Mouse (Mus musculus) embryo, embryonic 9.5 days (tissue): ENCODE data around the gene Btbd18.

Experiments used
- DNase-seq: peaks from one replicate; pipeline ENCODE4 v3.0.0-alpha.2; 2017; ENCODE audit errors: extremely low spot score

Btbd18 gene

DNA sequence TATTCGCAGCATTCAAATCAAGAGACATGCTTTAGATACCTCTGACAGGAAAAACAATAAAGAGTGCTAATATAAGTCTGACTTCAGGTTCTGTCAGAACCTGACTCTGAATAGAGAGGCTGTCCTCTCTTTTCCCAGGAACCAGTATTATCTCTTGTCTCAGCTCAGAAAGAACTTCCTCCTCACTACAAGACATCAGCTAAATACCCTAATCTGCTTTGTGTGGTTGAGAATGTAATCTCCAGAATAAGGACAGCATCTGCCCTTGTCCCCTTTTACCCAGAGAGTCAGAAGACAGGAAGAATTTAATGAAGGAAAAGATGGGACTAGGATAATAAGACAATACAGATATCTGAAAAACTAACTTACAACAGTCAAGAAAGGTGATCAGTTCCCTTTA, 44.6 kb downstream of the Btbd18 start:
- no peak for DNase-seq

DNA sequence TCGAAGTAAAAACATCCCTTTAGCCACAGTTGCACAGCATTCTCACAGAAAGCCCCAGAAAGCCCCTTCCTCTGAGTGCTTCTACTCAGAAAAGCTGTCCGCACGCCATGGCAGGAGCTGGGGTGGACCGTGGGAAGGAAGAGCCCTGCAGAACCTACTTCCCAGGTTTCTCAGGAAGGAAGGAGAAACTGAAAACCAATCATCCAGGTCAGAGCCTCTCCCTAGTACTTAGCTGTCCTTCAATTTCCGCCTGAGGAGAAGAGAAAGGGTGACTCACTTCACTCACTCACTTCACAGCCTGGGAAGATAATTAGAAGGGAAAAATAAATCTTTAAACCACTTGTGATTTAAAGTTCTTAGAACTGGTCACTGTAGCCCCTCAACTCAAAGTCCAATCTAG, 45.5 kb downstream of the Btbd18 start:
- DNase-seq, result no peak

DNA sequence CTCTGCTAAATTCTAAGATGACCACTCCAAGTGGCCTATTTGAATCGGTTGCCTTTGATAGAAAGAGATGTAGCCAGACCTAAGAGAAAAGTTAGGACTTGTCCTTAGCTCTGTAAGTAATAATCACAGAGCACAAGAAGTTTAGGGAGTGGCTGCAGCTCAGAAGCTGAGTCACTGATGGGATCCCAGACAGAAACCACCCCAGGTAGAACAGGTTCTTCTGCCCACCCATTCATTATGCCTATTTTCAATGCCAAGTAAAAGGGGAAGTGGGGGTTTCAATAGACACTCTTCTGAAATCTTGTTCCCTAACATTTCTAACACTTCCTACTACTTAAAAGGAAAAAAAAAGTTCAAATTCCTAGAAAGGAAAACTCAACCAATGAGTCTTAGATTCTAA, 46.4 kb downstream of the Btbd18 start:
- no peak for DNase-seq

DNA sequence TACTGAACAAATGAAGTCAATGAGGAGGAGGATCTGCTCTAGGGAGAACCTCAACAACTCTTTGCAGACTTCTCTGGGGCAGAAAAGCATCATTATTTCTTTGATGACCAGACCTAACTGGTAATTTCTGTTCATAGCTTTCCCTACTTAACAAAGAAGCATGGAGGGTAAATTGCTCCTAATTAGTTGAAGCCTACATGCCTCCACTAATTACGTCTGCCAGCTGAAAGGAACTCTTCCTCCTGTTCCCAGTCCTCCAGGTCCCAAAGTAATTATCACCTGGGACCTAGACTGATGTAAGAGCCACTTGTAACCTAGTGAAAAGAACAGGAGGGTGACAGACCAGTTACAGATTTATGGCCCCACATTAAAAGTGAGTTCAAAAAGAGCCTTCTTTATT, 48.6 kb downstream of the Btbd18 start:
- no peak for DNase-seq

DNA sequence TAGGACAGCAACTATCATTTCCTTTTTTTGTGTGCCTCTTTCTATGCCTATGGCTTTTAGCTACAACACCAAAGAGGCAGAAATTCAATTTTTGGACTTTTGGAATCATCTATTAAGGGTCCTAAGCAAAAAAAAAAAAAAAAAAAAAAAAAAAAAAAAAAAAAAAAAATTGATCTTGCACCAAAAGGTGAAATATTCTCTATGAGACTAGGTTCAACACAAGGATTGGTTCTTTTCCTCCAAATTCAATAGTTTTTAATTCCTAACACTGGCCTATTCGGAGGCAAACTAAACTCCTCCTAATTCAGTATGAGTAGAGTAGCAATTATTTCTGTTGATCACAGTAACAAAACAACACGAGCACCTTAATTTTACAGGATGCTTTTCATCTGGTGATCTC, 53.0 kb downstream of the Btbd18 start:
- no peak for DNase-seq

DNA sequence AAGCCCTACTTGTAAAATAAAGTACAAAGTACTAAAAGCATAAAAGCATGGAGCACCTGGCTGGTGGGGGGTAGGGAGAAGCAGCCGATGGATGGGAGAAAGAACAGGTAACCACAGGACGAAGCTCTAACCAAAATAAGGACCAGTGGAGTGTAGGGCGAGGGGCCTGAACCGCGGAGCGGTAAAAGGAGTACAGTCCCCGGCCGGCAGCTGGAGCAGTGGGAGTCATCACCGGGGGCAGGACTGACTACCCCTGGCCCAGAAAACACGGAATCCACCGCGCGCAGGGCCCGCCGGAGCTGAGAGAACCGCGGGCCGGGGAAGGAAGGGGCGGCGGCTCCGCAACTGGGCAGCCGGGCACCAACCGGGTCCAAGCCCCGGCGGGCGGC, 55.5 kb downstream of the Btbd18 start:
- DNase-seq, result no peak

DNA sequence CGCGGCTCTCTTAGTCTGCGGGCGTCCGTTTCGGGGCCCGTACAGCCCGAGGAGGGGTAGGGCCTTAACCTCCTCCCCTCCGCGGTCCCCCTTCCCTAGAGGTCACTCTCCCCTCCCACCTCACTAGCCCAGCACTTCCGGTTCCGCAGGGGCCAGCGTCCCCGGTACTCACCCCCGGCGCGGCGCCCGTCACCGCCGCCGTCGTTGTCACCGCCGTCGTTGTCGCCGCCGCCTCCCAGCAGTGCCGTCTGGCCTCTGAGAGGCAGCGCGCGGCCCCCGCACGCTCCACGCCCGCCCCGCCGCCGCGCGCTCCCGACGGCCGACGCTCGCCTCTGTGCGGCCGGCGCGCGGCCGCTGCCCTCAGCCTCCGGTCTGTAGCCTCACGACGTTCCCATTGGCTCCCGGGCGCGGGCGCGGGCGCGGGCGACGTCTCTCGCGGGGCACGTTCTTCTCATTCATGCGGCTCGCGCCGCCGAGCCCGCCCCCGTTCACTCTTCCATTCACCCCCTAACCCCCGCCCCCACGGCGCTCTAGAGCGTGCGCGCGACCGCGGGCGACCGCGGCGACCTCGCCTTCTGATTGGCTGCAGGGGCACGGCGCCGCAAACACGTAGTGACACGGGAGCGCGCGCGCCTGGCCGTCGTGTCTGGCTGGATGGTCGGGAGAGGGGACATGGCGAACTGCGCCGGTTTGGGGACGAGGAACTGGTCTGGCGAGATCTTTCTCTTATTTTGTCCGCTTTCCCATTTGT, 56.1 kb downstream of the Btbd18 start, which contains the start of gene Zdhhc5:
Gene Zdhhc5 (minus strand): TSS at position 370 of the 751 bp plus-strand sequence.
- peak; percentile 100 for DNase-seq

DNA sequence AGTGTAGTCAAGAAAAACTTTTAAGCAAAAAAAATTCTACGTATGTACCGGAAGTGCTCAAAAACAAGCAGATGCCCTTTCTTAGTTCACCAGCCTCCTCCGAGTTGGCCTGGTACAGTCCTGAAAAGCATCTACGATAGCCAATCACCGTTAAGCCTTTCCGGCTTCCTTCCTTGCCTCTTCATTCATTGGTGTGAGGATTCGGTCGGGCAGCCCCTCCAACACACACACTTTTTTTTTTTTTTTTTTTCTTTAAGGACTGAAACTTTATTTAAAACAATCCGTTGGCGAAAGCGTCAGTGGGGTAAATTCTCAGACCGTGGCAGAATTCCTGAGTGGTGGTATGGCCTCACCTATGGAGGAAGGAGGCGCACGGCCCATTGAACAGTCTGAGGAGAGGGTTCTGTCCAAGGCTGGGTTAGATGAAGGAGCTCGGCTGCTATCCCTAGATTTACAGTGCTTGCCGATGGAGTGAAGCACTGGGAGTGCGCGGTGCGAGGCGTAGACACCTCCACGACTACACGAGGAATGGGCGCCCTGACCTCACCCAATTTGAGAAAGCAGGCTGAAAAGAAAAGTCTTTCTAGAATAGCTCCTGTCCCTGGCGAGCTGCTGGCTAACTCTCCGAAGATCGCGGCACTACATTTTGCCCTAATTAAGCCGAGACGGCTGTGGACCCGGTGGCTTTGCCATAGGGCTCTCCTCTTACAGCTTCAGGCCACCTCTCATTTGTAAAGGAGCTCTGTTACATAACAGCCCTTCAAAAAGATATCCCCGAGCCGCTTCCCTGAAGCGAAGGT, 56.9 kb downstream of the Btbd18 start:
- no peak for DNase-seq

DNA sequence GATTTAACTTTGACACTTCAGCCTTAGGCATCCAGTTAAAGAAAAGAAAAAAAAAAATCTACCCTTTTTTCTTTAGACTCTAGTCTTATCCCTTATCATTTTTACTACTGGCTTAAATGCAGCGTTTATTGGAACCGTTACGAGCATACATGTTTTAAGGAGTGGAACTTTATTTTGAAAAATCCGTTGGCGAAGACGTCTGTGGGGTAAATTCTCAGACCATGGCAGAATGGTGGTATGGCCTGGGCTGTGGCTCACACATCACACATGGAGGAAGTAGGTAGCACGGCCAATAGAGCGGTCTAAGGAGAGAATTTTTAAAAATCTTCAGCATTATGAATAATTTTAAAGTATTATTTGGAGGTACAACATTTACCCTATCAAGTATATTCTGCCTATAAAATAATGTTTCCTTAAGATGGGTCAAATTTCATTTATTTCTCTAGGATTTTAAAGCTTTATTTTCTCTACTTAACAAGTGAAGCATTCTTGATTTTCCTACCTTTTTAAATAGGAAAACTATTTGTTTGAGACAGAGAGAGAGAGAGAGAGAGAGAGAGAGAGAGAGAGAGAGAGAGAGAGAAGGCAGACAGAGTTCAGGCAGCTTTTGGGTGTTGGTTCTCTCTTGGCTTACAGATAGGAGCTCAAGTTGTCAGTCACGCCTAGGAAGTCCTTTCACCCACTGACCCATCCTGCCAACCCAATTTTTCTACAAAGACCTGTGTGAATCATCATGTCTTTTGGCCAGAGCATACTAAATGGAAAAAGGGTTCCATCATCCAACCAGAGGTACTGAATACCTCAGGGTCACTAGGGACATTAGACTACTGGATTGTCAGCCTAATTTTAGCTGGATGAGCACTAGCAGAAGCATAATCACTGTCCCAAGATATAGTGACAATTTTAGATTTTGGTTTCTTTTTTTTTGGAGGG, 57.8 kb downstream of the Btbd18 start:
- no peak for DNase-seq

DNA sequence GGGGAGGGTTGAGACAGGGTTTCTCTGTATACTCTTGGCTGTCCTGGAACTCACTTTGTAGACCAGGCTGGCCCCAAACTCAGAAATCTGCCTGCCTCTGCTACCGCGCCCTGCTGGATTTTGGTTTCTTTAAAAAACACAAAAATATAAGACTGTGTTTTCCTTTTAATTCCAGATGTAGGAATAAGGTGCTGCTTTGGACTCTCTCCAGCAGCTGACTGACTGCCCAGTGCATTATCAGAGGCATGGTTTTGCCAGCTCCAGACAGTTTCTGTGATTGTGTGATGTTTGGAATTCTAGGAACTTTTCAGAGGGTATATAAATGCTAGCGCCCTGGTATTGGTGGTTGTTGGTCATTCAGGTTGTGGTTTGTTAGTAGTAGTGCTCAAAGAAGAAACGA, 58.5 kb downstream of the Btbd18 start:
- DNase-seq, result no peak
